Mouse (Mus musculus): ENCODE results near the gene Mrpl54.
"Not testable (repeated sequence)": the region's sequence is repeated elsewhere in the genome, so short reads cannot be mapped to it uniquely, and the experiment has no call there.

Gene Mrpl54

DNA sequence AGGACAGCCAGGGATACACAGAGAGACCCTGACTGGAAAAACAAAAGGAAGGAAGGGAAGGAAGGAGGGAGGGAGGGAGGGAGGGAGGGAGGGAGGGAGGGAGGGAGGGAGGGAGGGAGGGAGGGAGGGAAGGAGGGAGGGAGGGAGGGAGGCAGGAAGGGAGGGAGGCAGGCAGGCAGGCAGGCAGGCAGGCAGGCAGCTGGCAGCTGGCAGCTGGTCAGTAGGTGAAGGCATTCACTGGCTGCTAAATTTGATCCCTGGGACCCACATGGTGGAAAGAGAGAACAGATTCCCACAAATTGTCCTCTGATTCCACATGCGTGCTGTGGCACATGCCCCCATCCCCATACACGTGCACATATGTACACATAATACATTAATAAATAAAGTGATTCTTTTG, 28.1 kb downstream of the Mrpl54 start:
- in situ Hi-C loops (cut with MboI; ENCODE audit: low pct_unique_long_range_greater_than_20kb in 1 of 2, low sequenced_read_pairs in 2 of 2, unreplicated experiment in 1 of 2) = no loop called here

DNA sequence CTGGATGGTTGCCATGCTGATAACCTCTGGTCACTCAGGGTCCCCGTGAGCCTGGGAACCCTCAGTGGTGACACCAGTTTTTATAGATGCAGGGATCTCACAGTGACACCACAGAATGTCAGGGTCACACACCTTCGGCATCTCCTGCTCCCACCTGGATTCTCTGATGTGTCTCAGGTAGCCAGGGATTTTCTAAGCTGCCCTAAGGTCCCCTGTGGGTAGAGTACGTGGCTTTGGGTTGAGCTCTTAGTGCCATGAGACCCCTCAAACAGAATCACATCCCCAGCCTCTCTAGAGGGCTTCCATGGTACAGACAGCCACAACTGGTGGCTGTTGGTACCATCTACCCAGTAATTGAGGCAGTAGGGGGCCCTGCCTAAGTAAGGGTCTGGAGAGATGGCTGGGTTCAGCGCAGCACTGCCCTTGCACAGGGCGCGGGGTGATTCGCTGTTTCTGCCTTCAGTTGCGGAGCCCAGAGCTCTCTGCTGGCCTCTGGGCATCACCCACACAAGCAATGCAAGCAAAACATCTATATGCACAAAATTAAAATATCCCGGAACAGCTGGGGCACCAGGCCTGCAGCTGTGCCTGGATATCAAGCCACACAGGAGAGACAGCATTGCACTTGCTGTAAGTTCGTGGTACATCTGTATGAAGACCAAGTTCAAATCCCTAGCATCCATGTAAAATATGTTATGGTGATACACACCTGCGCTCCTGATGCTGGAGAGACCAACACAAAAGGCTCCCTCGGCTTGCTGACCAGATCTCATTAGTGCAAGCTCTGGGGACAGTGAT, 30.1 kb downstream of the Mrpl54 start:
- in situ Hi-C loops (cut with MboI; ENCODE audit: low pct_unique_long_range_greater_than_20kb in 1 of 2, low sequenced_read_pairs in 2 of 2, unreplicated experiment in 1 of 2) = no loop called here

DNA sequence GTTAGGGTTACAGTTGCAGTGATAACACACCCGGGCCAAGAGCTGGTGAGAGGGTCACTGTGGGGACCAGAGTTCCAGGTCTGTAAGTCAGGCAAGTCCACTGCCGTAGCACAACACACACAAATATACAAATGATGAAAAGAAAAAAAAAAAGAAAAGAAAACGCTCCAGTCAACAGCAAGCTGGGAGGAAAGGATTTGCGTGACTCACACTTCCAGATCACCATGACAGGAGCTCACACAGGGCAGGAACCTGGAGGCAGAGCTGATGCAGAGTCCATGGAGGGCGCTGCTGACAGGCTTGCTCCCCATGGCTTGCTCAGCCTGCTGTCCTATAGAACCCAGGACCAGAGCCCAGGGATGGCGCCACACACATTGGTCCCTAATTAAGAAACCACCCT, 32.5 kb downstream of the Mrpl54 start:
- in situ Hi-C loops (cut with MboI; ENCODE audit: low pct_unique_long_range_greater_than_20kb in 1 of 2, low sequenced_read_pairs in 2 of 2, unreplicated experiment in 1 of 2) = no loop called here

DNA sequence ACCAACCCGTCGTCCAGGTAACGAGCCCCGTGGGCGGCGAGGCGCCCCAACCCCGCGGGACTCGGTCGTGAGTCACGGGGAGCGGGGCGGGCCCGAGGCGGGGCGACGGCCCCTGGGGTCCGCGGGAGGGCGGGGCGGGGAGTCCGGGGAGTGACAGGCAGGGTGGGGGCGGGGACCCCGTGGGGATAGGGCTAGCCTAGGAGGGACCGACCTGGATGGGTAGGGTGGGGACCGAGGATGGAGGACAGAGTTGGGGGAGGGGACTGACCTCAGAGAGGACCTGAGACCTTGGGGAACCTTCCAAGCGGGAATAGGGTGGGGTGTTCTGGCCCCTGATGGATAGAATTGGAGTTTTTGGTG, 33.5 kb downstream of the Mrpl54 start:
- in situ Hi-C loops (cut with MboI; ENCODE audit: low pct_unique_long_range_greater_than_20kb in 1 of 2, low sequenced_read_pairs in 2 of 2, unreplicated experiment in 1 of 2) = no loop called here

DNA sequence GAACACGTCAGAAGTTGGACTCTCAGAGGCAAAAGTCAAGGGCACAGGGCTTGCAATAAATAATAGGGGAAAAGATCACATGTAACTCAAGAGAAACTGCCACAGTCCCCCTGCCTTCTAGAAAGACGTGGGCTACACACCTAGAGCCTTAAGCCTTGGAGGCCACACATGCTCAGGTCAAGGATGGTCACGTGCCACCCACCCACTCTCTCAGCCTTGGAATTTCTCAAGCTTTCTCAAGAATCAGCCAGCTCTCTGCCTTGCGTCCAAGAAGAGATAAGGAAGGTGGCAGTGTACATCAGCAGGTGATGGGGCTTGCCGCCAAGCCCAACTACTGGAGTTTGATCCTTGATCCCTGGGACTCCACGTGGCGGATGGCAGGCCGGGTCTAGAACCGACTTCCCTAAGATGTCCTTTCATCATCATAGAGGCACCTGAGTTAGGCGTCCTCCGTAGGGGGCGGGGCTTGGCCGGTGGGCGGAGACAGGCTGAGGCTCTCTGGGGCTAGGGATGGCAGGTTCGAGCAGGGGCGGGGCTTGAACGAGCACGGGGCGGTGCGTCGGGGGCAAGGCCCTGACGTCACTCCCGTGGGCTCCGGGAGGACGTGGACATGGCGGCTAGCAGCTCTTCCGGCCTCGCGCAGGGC, 34.0 kb downstream of the Mrpl54 start, which contains the start of gene Zfr2:
TSS of gene Zfr2 (plus strand) at position 576 of the 646 bp plus-strand sequence.
- in situ Hi-C loops (cut with MboI; ENCODE audit: low pct_unique_long_range_greater_than_20kb in 1 of 2, low sequenced_read_pairs in 2 of 2, unreplicated experiment in 1 of 2) = no loop called here

DNA sequence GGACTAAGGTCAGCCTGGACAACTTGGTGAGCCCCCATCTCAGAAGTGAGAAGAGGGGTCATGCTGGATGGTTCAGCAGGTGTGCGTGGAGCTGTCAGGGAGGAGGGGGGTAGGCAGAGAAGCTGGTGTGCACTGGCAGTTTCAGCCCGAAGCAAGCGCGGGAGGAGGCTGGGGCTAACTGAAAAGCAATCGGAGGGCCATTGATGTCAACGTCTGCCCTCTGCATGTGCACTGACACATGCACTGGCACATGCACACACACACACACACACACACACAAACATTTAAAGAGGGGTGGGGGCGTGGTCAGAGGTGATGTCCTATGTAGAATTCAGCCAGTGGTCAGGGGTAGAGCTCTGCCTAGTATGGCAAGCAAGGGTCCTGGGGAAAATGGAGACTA, 35.3 kb downstream of the Mrpl54 start:
- in situ Hi-C loops (cut with MboI; ENCODE audit: low pct_unique_long_range_greater_than_20kb in 1 of 2, low sequenced_read_pairs in 2 of 2, unreplicated experiment in 1 of 2) = no loop called here

DNA sequence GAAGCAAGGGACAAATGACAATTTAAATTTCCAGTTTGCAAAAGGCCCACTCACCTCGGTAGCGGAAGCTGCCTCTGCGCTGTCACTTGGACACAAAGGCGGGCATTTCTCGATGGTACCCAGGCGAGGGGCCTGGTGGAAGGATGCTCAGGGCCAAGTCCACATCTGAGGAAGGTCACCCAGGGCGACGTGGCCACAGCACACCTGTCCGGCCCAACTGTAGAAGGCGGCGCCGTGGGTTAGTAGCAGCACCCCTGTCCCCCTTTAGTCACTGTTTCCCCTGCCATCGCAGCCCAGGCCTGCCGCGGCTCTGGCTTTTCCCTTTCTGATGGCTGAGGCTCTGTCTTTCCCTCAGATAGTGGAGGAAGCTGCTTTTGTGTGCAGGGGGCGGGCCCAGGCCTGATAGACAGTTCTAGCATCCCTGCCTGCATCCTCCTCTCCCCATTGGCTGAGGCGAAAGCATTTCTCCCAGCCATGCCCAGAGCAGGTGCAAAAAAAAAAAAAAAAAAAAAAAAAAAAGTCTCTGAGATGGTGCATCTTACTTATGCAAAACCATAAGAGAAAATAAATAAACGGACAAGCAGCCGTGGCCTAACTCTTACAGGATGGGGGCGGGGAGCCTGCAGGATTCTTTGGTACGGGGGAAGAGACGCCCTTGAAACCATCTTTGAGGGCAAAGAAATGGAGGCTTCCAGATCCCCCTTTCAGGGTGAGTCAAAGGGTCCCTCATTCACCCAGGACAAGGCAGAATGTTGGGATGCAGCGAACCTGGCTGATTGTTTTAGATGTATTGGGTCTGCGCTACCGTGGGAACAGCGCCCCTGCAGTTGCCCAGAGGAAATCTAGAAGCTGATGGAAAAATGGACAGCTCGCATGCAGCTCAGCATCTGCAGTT, 36.0 kb downstream of the Mrpl54 start, which contains the start of gene Atcay:
TSS of gene Atcay (minus strand) at position 396 of the 895 bp plus-strand sequence.
- in situ Hi-C loops (cut with MboI; ENCODE audit: low pct_unique_long_range_greater_than_20kb in 1 of 2, low sequenced_read_pairs in 2 of 2, unreplicated experiment in 1 of 2) = no loop called here

DNA sequence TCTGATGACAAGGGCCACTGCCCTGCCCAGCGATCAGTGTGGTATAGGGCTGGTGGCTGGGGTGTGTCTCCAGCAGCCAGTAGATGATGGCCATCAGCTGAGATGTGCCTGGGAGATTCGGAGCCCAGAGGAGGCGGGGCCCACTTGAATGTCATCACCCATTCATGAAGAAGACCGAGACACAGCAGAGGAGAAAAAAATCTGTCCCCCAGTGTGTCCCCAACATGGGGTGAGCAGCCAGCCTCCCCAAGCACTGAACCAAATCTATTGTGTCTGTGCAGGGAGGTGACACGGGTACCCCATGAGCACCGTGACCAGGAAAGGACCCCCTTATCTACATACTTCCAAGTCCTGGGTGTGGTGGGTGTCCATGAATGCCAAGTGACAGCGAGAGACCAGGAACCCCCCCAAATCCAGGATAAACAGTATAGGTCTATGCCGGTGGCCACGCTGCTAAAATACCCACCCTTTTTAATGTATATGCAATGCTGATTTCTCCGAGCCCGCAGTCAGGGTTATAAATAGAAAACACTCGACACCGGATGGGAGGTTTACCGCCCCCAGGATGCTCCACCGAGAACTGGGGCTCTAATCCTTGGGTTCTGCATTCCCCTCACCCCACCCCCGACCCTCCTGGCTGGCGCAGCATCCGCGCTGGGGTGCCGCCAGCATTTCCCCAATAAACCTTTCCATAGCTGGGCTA, 36.8 kb downstream of the Mrpl54 start:
- in situ Hi-C loops (cut with MboI; ENCODE audit: low pct_unique_long_range_greater_than_20kb in 1 of 2, low sequenced_read_pairs in 2 of 2, unreplicated experiment in 1 of 2) = no loop called here

DNA sequence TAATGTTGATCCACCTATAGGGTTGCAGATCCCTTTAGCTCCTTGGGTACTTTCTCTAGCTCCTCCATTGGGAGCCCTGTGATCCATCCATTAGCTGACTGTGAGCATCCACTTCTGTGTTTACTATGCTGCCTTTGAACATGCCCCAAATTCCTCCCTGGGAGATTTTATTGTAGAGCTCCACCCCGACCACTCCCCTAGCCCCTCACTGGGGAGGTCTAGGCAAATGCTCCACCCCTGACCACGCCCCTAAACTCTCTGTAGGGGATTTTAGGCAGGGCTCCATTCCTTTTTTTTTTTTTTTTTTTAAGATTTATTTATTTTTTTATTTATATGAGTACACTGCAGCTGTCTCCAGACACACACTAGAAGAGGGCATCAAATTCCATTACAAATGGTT, 43.0 kb downstream of the Mrpl54 start:
- in situ Hi-C loops (cut with MboI; ENCODE audit: low pct_unique_long_range_greater_than_20kb in 1 of 2, low sequenced_read_pairs in 2 of 2, unreplicated experiment in 1 of 2) = not testable (repeated sequence)

DNA sequence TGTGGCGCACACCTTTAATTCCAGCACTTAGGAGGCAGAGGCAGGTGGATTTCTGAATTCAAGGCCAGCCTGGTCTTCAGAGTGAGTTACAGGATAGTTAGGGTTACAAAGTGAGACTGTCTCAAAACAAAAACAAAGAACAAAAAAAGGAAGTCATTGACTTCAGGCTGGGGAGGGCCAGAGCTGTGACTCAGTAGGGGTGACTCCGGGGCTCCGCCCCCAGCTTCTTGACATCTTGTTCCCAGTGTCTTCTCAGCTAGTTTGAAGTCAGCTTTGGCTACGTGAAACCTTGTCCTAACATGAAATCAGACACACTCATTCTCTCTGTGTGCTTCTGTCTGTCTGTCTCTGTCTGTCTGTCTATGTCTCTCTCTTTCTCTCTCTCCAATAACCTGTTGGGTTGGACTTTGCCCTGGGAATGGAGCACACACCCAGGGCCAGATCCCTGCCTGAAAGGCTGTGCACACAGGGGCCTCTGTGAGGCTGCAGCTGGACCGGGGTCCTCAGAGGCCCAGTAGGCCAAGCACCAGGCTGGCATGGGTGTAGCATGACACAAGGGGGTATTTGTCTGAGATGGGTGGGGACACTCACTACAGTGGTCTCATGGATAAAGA, 45.2 kb downstream of the Mrpl54 start:
- in situ Hi-C loops (cut with MboI; ENCODE audit: low pct_unique_long_range_greater_than_20kb in 1 of 2, low sequenced_read_pairs in 2 of 2, unreplicated experiment in 1 of 2) = no loop called here

DNA sequence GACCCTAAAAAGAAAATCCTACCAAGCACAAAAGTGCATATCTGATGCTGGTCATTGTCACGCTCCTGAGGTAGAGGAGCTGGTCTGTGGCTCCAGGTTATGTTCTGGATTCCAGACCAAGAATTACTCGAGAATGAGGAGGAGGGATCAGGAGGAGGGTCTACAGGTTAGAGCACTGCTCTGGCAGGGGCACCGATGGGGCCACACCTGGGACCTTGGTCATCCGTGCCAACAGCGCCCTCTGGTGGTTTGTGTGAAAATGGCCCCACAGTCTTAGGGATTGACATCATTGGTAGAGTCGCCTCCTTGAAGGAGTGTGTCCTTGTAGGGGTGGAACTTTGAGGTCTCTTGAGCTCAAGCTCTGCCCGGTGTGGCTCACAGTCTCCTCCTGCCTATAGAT, 48.8 kb downstream of the Mrpl54 start:
- in situ Hi-C loops (cut with MboI; ENCODE audit: low pct_unique_long_range_greater_than_20kb in 1 of 2, low sequenced_read_pairs in 2 of 2, unreplicated experiment in 1 of 2) = no loop called here

DNA sequence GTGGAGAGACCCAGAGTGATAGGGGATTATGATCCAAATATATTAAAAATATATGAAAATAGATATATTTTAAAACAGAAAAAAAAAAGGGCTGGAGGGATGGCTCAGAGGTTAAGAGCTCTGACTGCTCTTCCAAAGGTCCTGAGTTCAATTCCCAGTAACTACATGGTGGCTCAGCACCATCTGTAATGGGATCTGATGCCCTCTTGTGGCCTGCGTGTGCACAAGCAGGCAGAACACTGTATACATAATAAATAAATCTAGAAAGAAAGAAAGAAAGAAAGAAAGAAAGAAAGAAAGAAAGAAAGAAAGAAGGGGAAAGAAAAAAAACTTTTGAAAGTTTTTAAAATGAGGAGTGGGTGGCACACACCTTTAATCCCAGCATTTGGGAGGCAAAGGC, 49.5 kb downstream of the Mrpl54 start:
- in situ Hi-C loops (cut with MboI; ENCODE audit: low pct_unique_long_range_greater_than_20kb in 1 of 2, low sequenced_read_pairs in 2 of 2, unreplicated experiment in 1 of 2) = not testable (repeated sequence)

DNA sequence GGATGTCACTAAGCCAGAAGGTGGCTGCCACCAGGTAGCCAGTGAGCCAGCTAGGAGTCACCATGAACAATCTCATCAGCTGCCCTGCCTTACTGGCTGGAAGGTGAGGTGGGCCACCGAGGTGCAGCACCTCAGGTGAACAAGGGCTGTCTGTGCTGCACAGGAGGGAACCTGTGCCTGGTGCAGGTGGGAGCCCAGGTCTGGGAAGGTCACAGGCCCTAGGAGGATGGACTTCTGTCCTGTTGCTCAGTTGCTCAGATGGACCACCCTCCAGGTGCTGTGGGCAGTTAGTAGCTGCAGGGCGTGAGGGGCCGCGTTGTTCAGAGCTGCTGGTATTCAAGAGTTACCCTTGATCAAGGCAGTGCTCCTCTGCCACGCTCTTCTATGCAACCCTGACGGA, 49.9 kb downstream of the Mrpl54 start:
- in situ Hi-C loops (cut with MboI; ENCODE audit: low pct_unique_long_range_greater_than_20kb in 1 of 2, low sequenced_read_pairs in 2 of 2, unreplicated experiment in 1 of 2) = no loop called here

DNA sequence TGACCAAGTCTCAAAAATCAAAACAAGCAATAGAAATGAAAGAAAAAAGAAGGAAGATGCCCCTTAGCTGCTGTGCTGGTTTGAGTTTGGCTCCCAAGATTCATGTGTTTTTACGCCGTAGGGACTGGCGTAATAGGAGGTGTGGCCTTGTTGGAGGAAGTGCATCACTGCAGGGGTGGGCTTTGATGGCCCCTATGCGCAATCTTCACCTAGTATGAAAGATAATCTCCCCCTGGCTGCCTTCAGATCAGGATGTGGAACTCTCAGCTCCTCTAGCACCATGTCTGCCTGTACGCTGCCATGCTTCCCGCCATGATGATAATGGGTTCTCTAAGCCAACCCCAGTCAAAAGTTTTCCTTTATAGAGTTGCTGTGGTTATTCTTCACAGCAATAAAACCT, 50.5 kb downstream of the Mrpl54 start:
- in situ Hi-C loops (cut with MboI; ENCODE audit: low pct_unique_long_range_greater_than_20kb in 1 of 2, low sequenced_read_pairs in 2 of 2, unreplicated experiment in 1 of 2) = no loop called here

All from mouse embryonic stem cell (cell line).